Mouse (Mus musculus): Measurements from ENCODE around the gene Mrtfb.

- TF ChIP-seq CTCF (IDR thresholded peaks at IDR 0.05; ENCODE audit: low read depth) (no peak), EP300 (IDR thresholded peaks at IDR 0.05; ENCODE audit: low read depth) (no peak)
Measured at GRCm38 (mm10) chr16:13387306-13387705, 131.0 kb downstream of the Mrtfb start.
